Mouse (Mus musculus) limb, embryonic 14.5 days (tissue): ENCODE measurements around the gene Sema4a. TPM values are rescaled to one million over a fixed set of nuclear protein-coding genes. Genes with fewer than 3 reads are reported as not detected.

Experiments used
- ATAC-seq: fragments of 200-750 bp; cut with Nextera tagmentation; 2 replicates; pipeline ENCODE4 v1.8.0; 2017; ENCODE audit warnings: low read depth, moderate number of reproducible peaks, moderate TSS enrichment; ENCODE audit not compliant: low FRiP score
- DNase-seq: peaks from one replicate; pipeline ENCODE4 v3.0.0-alpha.2; 2015; ENCODE audit warnings: low spot score
- H3K27ac ChIP-seq: fragments of 300-500 bp; sonication (generic); replicated peaks from 2 replicates; pipeline ENCODE4 v1.5.1; 2014; ENCODE audit warnings: low read depth, mild to moderate bottlenecking, low read length, moderate library complexity, mixed read lengths
- H3K27me3 ChIP-seq: fragments of 300-500 bp; sonication (generic); 2 replicates; pipeline ENCODE4 v1.6.1; 2014; ENCODE audit warnings: low read length, mixed read lengths; ENCODE audit not compliant: control insufficient read depth, insufficient read depth
- H3K36me3 ChIP-seq: fragments of 300-500 bp; sonication (generic); 2 replicates; pipeline ENCODE4 v1.6.1; 2014; ENCODE audit warnings: mild to moderate bottlenecking, low read length, moderate library complexity, mixed read lengths; ENCODE audit not compliant: control insufficient read depth, insufficient read depth
- H3K4me1 ChIP-seq: fragments of 300-500 bp; sonication (generic); 2 replicates; pipeline ENCODE4 v1.6.1; 2014; ENCODE audit warnings: antibody characterized with exemption, low read length, mixed read lengths; ENCODE audit not compliant: control insufficient read depth, insufficient read depth
- H3K4me2 ChIP-seq: fragments of 300-500 bp; sonication (generic); replicated peaks from 2 replicates; pipeline ENCODE4 v1.6.1; 2014; ENCODE audit warnings: low read depth, mild to moderate bottlenecking, low read length, moderate library complexity; ENCODE audit not compliant: severe bottlenecking
- H3K4me3 ChIP-seq: fragments of 300-500 bp; sonication (generic); replicated peaks from 2 replicates; pipeline ENCODE4 v1.5.1; 2014; ENCODE audit warnings: low read length
- H3K9ac ChIP-seq: fragments of 300-500 bp; sonication (generic); 2 replicates; pipeline ENCODE4 v1.6.1; 2014; ENCODE audit warnings: mild to moderate bottlenecking, low read depth, low read length, moderate library complexity; ENCODE audit not compliant: severe bottlenecking
- H3K9me3 ChIP-seq: fragments of 300-500 bp; sonication (generic); 2 replicates; pipeline ENCODE4 v1.6.1; 2016; ENCODE audit warnings: low read length; ENCODE audit not compliant: control insufficient read depth
- POLR2A ChIP-seq: fragments of 200-500 bp; IDR thresholded peaks from 2 replicates; pipeline ENCODE4 v1.8.0; 2012; ENCODE audit warnings: inconsistent platforms, mild to moderate bottlenecking, moderate library complexity, borderline replicate concordance; ENCODE audit not compliant: insufficient read depth, insufficient read length; ENCODE audit errors: extremely low read depth
- WGBS: fragments of 180-500 bp; shearing (Covaris S2); extraction: QIAGEN DNeasy Blood & Tissue Kit; methylation state at CpG from one replicate; pipeline ENCODE4 v1.1.7; 2014; 5-methylcytosine and 5-hydroxymethylcytosine counted together
- polyA plus RNA-seq, 2 experiments: library from polyadenylated mRNA; depleted of rRNA in 1 of 2; stranded (reverse) in 1 of 2; unstranded in 1 of 2; fragments of >200 nt; fragmentation: Nextera tagmentation in 1 of 2; extraction: Ambion mirVana in 1 of 2; gene quantifications; 2 replicates each; pipeline versions ENCODE4 v1.2.1 to v1.2.3; 2012 to 2014

Gene Sema4a
- polyA plus RNA-seq, 2 experiments = 13.5 to 14.4 TPM

- H3K27me3 ChIP-seq = no peaks in the 10 kb centered on the region
- WGBS = 88% methylated on average over 11 of the region's 11 CpGs
- ATAC-seq (no peak), DNase-seq (no peak)
- no peaks in the 10 kb centered on the region for H3K9me3 ChIP-seq
- H3K9ac ChIP-seq = no peak overlapping the region
- no peak for TF ChIP-seq POLR2A
- H3K4me3 ChIP-seq = no peak overlapping the region
- no peak overlapping the region for H3K4me2 ChIP-seq
- no peak overlapping the region for H3K27ac ChIP-seq
- H3K4me1 ChIP-seq = peaks cover 10% of the 10 kb centered on the region; the same call in 1 of the 2 replicates
- H3K36me3 ChIP-seq = peaks cover 51% of the 10 kb centered on the region
Measured at GRCm38 (mm10) chr3:88412636-88413035, 48.3 kb downstream of the Sema4a start.

DNA sequence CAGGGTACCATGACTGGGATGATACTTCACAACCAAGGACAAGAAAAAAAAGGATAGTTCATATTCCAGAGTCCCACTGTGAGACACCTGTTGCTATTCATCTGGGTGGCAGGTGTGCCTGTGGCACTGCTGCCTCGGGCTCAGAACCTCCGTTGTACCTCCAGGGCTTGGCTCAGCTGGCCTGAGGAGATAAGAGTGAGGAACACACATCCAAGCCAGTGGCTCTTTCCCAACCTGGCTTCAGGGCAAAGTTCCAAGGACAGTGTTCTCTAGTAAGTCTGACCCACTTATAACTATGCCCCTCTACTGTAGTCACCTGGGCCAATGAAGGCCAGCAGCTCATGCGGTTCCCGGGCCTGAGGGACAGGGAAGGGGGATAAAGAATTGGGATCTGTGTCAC, 49.3 kb downstream of the Sema4a start:
- Histone ChIP-seq H3K27me3 (no peaks in the 10 kb centered on the region), H3K4me1 (peaks cover 10% of the 10 kb centered on the region; the same call in 1 of the 2 replicates), H3K27ac (no peak overlapping the region), H3K4me3 (no peak overlapping the region), H3K36me3 (peaks cover 48% of the 10 kb centered on the region), H3K9me3 (no peaks in the 10 kb centered on the region), H3K4me2 (no peak overlapping the region), H3K9ac (no peak overlapping the region)
- 85% methylated on average over 4 of the region's 4 CpGs for WGBS
- TF ChIP-seq POLR2A = no peak
- no peak for DNase-seq
- ATAC-seq = no peak

DNA sequence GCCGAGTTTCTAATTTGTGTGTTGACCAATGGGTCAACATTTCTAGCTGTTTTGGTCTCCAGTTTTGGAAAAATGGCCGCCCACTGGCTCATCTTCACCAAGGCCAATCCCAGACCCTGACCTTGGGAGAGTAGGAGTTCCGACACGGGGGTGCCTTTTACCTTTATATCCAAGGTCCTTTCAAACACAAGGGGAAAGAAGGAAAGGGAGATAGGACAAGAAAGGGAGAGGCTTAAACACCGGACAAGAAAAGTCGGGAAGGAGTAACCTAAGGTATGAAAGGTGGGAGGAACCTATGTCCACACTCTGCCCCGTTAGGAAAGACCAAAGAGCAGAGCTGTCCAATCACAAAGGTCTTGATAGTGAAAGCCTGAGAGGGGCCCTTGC, 50.3 kb downstream of the Sema4a start:
- Histone ChIP-seq H3K36me3 (peaks cover 40% of the 10 kb centered on the region), H3K27me3 (no peaks in the 10 kb centered on the region), H3K4me2 (peak overlapping the region; percentile 51), H3K27ac (peak overlapping the region; percentile 89), H3K4me3 (peak overlapping the region; percentile 67), H3K9ac (peak overlapping the region; percentile 89; the same call in 1 of the 2 replicates), H3K4me1 (peaks cover 10% of the 10 kb centered on the region; the same call in 1 of the 2 replicates), H3K9me3 (no peaks in the 10 kb centered on the region)
- WGBS = 23% methylated on average over 7 of the region's 7 CpGs
- no peak; the same call in 1 of the 2 replicates for ATAC-seq
- no peak for DNase-seq
- TF ChIP-seq POLR2A = no peak

DNA sequence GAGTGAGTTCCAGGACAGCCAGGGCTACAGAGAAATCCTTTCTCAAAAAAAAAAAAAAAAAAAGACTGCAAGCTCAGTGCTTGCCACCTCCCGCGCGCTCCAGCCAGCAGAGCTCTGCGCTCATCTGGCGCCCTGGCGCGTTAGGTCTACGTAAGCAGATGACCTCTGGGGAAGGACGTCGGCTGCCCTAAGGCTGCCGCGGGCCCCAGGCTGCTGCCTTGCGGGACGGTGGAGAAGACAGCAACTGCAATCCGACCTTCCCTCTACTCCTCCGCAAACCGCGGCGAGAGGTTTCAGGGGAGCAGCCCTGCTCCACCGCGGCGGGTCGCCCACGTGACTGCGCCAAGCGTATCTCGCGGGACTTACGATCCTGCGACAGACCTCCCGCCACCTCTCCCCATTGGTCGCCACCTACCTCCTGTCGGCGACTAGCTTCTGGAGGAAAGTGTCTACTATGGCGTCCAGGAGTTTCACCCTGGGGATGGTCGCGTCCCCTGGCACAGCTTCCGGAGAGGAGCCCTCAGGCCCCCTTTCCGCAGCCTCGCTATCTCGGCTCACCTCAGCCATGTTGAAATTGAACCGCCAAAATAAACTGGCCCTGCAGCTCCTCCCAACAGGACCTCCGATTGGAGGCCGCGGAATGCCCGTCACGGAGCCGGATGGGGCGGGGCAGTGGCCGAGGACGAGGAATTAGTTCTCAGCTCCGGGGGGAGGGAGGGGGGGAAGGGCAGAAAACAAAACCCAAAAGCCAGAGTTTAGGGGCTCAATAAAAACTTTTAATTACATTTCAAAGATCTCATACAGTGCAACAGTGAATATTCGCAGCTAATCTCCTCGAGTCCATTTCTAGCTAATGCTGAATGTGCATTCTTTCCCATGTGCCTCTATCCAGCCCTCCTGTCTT, 51.0 kb downstream of the Sema4a start, which contains the start of gene Pmf1:
Gene Pmf1 (minus strand): TSS at position 591 of the 904 bp plus-strand sequence.
- Histone ChIP-seq H3K36me3 (peaks cover 33% of the 10 kb centered on the region), H3K4me1 (peaks cover 10% of the 10 kb centered on the region; the same call in 1 of the 2 replicates), H3K27ac (peak within 1 kb of the TSS; percentile 89), H3K9me3 (no peaks in the 10 kb centered on the region), H3K9ac (peak within 1 kb of the TSS; percentile 89), H3K27me3 (no peaks in the 10 kb centered on the region), H3K4me3 (peak within 1 kb of the TSS; percentile 67), H3K4me2 (peak within 1 kb of the TSS; percentile 51)
- ATAC-seq = peak; percentile 93
- DNase-seq = peak; percentile 89
- under 1% methylated on average over 53 of the region's 54 CpGs for WGBS
- TF ChIP-seq POLR2A = peak; percentile 84; the same call in 1 of the 2 replicates

DNA sequence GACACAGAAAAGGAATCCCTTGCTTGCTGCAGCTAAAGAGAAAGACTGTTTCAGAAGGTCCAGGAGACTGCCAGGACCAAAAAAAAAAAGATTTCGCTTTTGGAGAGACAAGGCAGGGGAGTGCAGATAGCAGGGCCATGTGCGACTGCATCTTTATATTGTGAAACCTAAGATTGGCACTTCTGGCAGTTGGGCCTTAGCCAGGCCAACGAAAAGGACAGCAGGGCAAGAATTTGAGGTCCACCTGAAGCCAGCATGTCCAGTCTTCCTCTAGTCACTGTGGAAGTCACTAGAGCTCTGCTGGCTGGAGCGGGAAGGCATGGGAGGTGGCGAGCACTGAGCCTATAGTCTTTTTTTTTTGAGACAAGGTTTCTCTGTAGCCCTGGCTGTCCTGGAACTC, 52.0 kb downstream of the Sema4a start:
- Histone ChIP-seq H3K4me3 (peak overlapping the region; percentile 67), H3K9ac (no peak overlapping the region), H3K9me3 (no peaks in the 10 kb centered on the region), H3K27me3 (no peaks in the 10 kb centered on the region), H3K4me2 (peak overlapping the region; percentile 51), H3K27ac (no peak overlapping the region), H3K36me3 (peaks cover 25% of the 10 kb centered on the region), H3K4me1 (peaks cover 10% of the 10 kb centered on the region; the same call in 1 of the 2 replicates)
- 62% methylated on average over 5 of the region's 5 CpGs for WGBS
- TF ChIP-seq POLR2A = no peak
- ATAC-seq (no peak), DNase-seq (no peak)
